Mouse (Mus musculus): ENCODE measurements at regions not wholly inside any gene's neighbourhood (a gene's known extent, or its start where the extent isn't known, plus 50 kb on each side); places are given as distances from the start of the nearest gene placed in this dataset.

- no peaks in the 10 kb centered on the region for H3K9me3 ChIP-seq (ENCODE audit: control insufficient read depth, low read depth, low read length)
- no peak overlapping the region for H3K27ac ChIP-seq (ENCODE audit: low read length)
- H3K4me2 ChIP-seq (replicated peaks; ENCODE audit: low read depth, low read length): no peak overlapping the region
- no peak for ATAC-seq (ENCODE audit: insufficient number of reproducible peaks, insufficient read depth, low FRiP score, low read depth)
- H3K36me3 ChIP-seq (ENCODE audit: control insufficient read depth, insufficient read depth, low read length): no peaks in the 10 kb centered on the region
- no peaks in the 10 kb centered on the region for H3K4me1 ChIP-seq (ENCODE audit: control insufficient read depth, insufficient read depth, low read length)
- no peaks in the 10 kb centered on the region for H3K27me3 ChIP-seq (ENCODE audit: control insufficient read depth, insufficient read depth, low read length)
- no peak overlapping the region for H3K9ac ChIP-seq (replicated peaks; ENCODE audit: low read depth, low read length)
- WGBS: 64% methylated on average over 2 of the region's 2 CpGs
- H3K4me3 ChIP-seq (ENCODE audit: low read depth, low read length): no peak overlapping the region
Measured at GRCm38 (mm10) chr8:44743353-44743752, 191.9 kb upstream of the Fat1 start.

- H3K27ac ChIP-seq (ENCODE audit: low read length): no peak overlapping the region
- no peak overlapping the region for H3K9ac ChIP-seq (replicated peaks; ENCODE audit: low read depth, low read length)
- no peak for ATAC-seq (ENCODE audit: insufficient number of reproducible peaks, insufficient read depth, low FRiP score, low read depth)
- 79% methylated on average over 12 of the region's 12 CpGs for WGBS
- H3K4me2 ChIP-seq (replicated peaks; ENCODE audit: low read depth, low read length): no peak overlapping the region
- no peak overlapping the region for H3K4me3 ChIP-seq (ENCODE audit: low read depth, low read length)
- H3K4me1 ChIP-seq (ENCODE audit: control insufficient read depth, insufficient read depth, low read length): no peaks in the 10 kb centered on the region
- H3K27me3 ChIP-seq (ENCODE audit: control insufficient read depth, insufficient read depth, low read length): no peaks in the 10 kb centered on the region
- H3K9me3 ChIP-seq (ENCODE audit: control insufficient read depth, low read depth, low read length): no peaks in the 10 kb centered on the region
- no peaks in the 10 kb centered on the region for H3K36me3 ChIP-seq (ENCODE audit: control insufficient read depth, insufficient read depth, low read length)
Measured at GRCm38 (mm10) chr8:44744991-44745658, 190.1 kb upstream of the Fat1 start.

- ATAC-seq (ENCODE audit: insufficient number of reproducible peaks, insufficient read depth, low FRiP score, low read depth): no peak
- H3K36me3 ChIP-seq (ENCODE audit: control insufficient read depth, insufficient read depth, low read length): no peaks in the 10 kb centered on the region
- H3K9ac ChIP-seq (replicated peaks; ENCODE audit: low read depth, low read length): no peak overlapping the region
- 64% methylated on average over 6 of the region's 6 CpGs for WGBS
- H3K27me3 ChIP-seq (ENCODE audit: control insufficient read depth, insufficient read depth, low read length): no peaks in the 10 kb centered on the region
- no peaks in the 10 kb centered on the region for H3K4me1 ChIP-seq (ENCODE audit: control insufficient read depth, insufficient read depth, low read length)
- H3K27ac ChIP-seq (ENCODE audit: low read length): no peak overlapping the region
- no peak overlapping the region for H3K4me3 ChIP-seq (ENCODE audit: low read depth, low read length)
- H3K4me2 ChIP-seq (replicated peaks; ENCODE audit: low read depth, low read length): no peak overlapping the region
- H3K9me3 ChIP-seq (ENCODE audit: control insufficient read depth, low read depth, low read length): no peaks in the 10 kb centered on the region
Measured at GRCm38 (mm10) chr8:44758727-44759126, 176.5 kb upstream of the Fat1 start.

GRCm38 (mm10) chr8:44762731-44763130 is 172.5 kb upstream of the Fat1 start:
- WGBS: 78% methylated on average over 10 of the region's 10 CpGs
- no peak overlapping the region for H3K9ac ChIP-seq (replicated peaks; ENCODE audit: low read depth, low read length)
- H3K4me3 ChIP-seq (ENCODE audit: low read depth, low read length): no peak overlapping the region
- H3K9me3 ChIP-seq (ENCODE audit: control insufficient read depth, low read depth, low read length): no peaks in the 10 kb centered on the region
- H3K27me3 ChIP-seq (ENCODE audit: control insufficient read depth, insufficient read depth, low read length): no peaks in the 10 kb centered on the region
- no peak overlapping the region for H3K27ac ChIP-seq (ENCODE audit: low read length)
- no peaks in the 10 kb centered on the region for H3K4me1 ChIP-seq (ENCODE audit: control insufficient read depth, insufficient read depth, low read length)
- no peak for ATAC-seq (ENCODE audit: insufficient number of reproducible peaks, insufficient read depth, low FRiP score, low read depth)
- H3K4me2 ChIP-seq (replicated peaks; ENCODE audit: low read depth, low read length): no peak overlapping the region
- no peaks in the 10 kb centered on the region for H3K36me3 ChIP-seq (ENCODE audit: control insufficient read depth, insufficient read depth, low read length)

- Histone ChIP-seq H3K27ac (ENCODE audit: low read length) (no peak overlapping the region), H3K9ac (replicated peaks; ENCODE audit: low read depth, low read length) (no peak overlapping the region), H3K9me3 (ENCODE audit: control insufficient read depth, low read depth, low read length) (no peaks in the 10 kb centered on the region), H3K36me3 (ENCODE audit: control insufficient read depth, insufficient read depth, low read length) (no peaks in the 10 kb centered on the region), H3K4me1 (ENCODE audit: control insufficient read depth, insufficient read depth, low read length) (no peaks in the 10 kb centered on the region), H3K4me2 (replicated peaks; ENCODE audit: low read depth, low read length) (no peak overlapping the region), H3K4me3 (ENCODE audit: low read depth, low read length) (no peak overlapping the region), H3K27me3 (ENCODE audit: control insufficient read depth, insufficient read depth, low read length) (no peaks in the 10 kb centered on the region)
- WGBS: 62% methylated on average over 4 of the region's 4 CpGs
- ATAC-seq (ENCODE audit: insufficient number of reproducible peaks, insufficient read depth, low FRiP score, low read depth): no peak
Measured at GRCm38 (mm10) chr8:44765194-44765593, 170.1 kb upstream of the Fat1 start.

- Histone ChIP-seq H3K4me3 (ENCODE audit: low read depth, low read length) (no peak overlapping the region), H3K4me2 (replicated peaks; ENCODE audit: low read depth, low read length) (no peak overlapping the region), H3K36me3 (ENCODE audit: control insufficient read depth, insufficient read depth, low read length) (no peaks in the 10 kb centered on the region), H3K9me3 (ENCODE audit: control insufficient read depth, low read depth, low read length) (no peaks in the 10 kb centered on the region), H3K4me1 (ENCODE audit: control insufficient read depth, insufficient read depth, low read length) (no peaks in the 10 kb centered on the region), H3K27ac (ENCODE audit: low read length) (no peak overlapping the region), H3K9ac (replicated peaks; ENCODE audit: low read depth, low read length) (no peak overlapping the region), H3K27me3 (ENCODE audit: control insufficient read depth, insufficient read depth, low read length) (no peaks in the 10 kb centered on the region)
- ATAC-seq (ENCODE audit: insufficient number of reproducible peaks, insufficient read depth, low FRiP score, low read depth): no peak
- WGBS: 71% methylated on average over 5 of the region's 5 CpGs
Measured at GRCm38 (mm10) chr8:44765677-44766076, 169.6 kb upstream of the Fat1 start.

GRCm38 (mm10) chr8:44766111-44766873 is 169.0 kb upstream of the Fat1 start:
- H3K4me2 ChIP-seq (replicated peaks; ENCODE audit: low read depth, low read length): no peak overlapping the region
- 62% methylated on average over 12 of the region's 12 CpGs for WGBS
- H3K36me3 ChIP-seq (ENCODE audit: control insufficient read depth, insufficient read depth, low read length): no peaks in the 10 kb centered on the region
- no peak overlapping the region for H3K9ac ChIP-seq (replicated peaks; ENCODE audit: low read depth, low read length)
- H3K9me3 ChIP-seq (ENCODE audit: control insufficient read depth, low read depth, low read length): no peaks in the 10 kb centered on the region
- no peaks in the 10 kb centered on the region for H3K27me3 ChIP-seq (ENCODE audit: control insufficient read depth, insufficient read depth, low read length)
- H3K27ac ChIP-seq (ENCODE audit: low read length): no peak overlapping the region
- ATAC-seq (ENCODE audit: insufficient number of reproducible peaks, insufficient read depth, low FRiP score, low read depth): no peak
- H3K4me1 ChIP-seq (ENCODE audit: control insufficient read depth, insufficient read depth, low read length): no peaks in the 10 kb centered on the region
- H3K4me3 ChIP-seq (ENCODE audit: low read depth, low read length): no peak overlapping the region

- no peak overlapping the region for H3K9ac ChIP-seq (replicated peaks; ENCODE audit: low read depth, low read length)
- no peak overlapping the region for H3K27ac ChIP-seq (ENCODE audit: low read length)
- no peaks in the 10 kb centered on the region for H3K36me3 ChIP-seq (ENCODE audit: control insufficient read depth, insufficient read depth, low read length)
- no peaks in the 10 kb centered on the region for H3K27me3 ChIP-seq (ENCODE audit: control insufficient read depth, insufficient read depth, low read length)
- WGBS: 64% methylated on average over 4 of the region's 4 CpGs
- no peak for ATAC-seq (ENCODE audit: insufficient number of reproducible peaks, insufficient read depth, low FRiP score, low read depth)
- no peaks in the 10 kb centered on the region for H3K9me3 ChIP-seq (ENCODE audit: control insufficient read depth, low read depth, low read length)
- no peak overlapping the region for H3K4me3 ChIP-seq (ENCODE audit: low read depth, low read length)
- no peak overlapping the region for H3K4me2 ChIP-seq (replicated peaks; ENCODE audit: low read depth, low read length)
- no peaks in the 10 kb centered on the region for H3K4me1 ChIP-seq (ENCODE audit: control insufficient read depth, insufficient read depth, low read length)
Measured at GRCm38 (mm10) chr8:44767271-44767670, 168.0 kb upstream of the Fat1 start.

All from stomach, embryonic 14.5 days (tissue).